Mouse (Mus musculus): ENCODE data around the gene Ehd1.

DNA sequence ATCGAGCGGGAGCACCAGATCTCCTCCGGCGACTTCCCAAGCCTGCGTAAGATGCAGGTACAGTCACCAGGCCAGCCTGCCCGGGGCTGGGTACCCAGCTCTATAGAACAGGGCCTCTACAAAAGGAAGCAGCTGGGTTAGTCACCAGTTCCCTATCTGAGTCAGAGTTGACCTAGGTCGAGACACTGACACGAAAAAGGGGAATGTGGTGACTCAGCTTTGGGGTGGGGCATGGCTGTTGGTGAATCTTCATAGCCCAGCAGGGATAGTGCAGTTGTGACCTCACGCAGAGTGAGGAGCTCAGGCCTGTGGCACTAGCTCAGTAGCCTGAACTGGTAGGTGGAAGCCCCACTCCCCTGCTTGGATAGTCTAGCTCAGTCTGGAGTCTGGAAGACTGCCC, 21.1 kb downstream of the Ehd1 start:
- no peak for TF ChIP-seq CTCF (IDR thresholded peaks at IDR 0.05; ENCODE audit: low read depth, low read length)
- no peak for TF ChIP-seq POLR2A (IDR thresholded peaks at IDR 0.05; ENCODE audit: insufficient read depth, low read length)
